Mouse (Mus musculus): ENCODE data around the gene Il31ra.

DNA sequence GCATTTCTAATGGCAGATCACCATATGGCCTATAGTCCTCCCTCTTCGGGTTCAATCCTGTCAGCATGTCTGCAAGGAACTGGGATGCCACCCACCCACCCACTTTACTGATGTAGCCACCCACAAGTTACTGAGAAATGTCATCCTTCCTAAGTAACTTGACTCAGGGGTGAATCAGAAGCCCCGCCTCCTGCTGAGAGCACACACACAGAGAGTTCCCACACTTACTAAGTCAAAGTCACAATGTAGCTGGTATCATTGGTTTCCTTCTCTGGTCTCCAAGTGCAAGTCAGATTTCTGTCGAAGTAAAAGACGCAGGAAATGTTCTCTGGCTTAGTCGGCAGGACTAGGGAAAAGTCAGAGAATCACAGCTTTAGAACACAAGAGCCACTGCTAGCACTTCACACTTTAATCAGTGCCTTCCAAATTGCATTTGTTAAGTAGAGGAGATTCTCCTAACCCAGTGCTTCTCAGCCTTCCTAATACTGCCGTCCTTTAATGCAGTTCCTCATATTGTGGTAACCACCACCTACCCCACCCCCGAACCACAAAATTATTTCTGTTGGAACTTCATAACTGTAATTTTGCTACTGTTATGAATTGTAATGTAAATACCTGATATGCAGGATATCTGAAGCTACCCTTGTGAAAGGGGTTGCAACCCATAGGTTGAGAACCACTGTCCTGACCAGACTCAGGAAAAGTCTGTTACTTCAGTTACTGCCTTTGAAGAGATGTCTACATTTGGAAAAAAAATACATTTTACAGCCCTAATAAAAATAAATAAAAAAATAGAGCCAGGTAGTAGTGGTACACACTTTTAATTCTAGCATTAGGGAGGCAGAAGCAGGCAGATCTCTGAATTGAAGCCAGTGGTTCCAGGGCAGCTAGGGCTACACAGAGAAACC is 42.3 kb downstream of the Il31ra start:
- no peak for TF ChIP-seq CTCF (IDR thresholded peaks at IDR 0.05; ENCODE audit: borderline replicate concordance, control insufficient read depth, extremely low read depth, insufficient read depth, low read length, poor library complexity)
- no peak for TF ChIP-seq POLR2A (IDR thresholded peaks at IDR 0.05; ENCODE audit: control insufficient read depth, extremely low read depth, insufficient read depth, low read length, poor library complexity)

Measured in thymus, adult 2 months (tissue).